Mouse (Mus musculus): ENCODE data around the gene Olfr1424. TPM values are rescaled to one million over a fixed set of nuclear protein-coding genes. Genes with fewer than 3 reads are reported as not detected.

Olfr1424 gene
- polyA plus RNA-seq, 1 experiment: not detected

DNA sequence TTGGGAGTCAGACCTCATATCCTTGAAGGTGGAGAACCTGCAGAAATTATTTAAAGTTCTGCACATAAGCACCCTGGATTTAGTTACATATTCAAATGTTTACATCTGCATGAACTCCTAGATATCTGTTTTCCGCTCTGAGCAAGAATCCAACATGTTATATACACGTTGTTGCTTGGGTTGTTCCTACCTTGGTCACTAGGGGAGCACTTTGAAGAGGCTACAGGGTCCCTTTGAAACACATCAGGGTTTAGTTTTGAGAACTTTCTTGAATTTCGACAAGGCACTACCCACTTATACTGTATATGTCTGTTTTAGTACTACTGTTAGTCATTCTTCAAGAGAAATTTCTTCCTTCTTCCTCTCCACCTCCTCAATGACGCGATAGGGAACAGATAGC, 19.3 kb downstream of the Olfr1424 start:
- Histone ChIP-seq H3K27me3 (ENCODE audit: control insufficient read depth, insufficient read depth, low read length, poor library complexity, severe bottlenecking) (no peaks in the 10 kb centered on the region), H3K36me3 (ENCODE audit: control insufficient read depth, insufficient read depth, low read length, poor library complexity, severe bottlenecking) (no peaks in the 10 kb centered on the region), H3K27ac (ENCODE audit: insufficient read depth, low read length) (no peak overlapping the region), H3K9ac (ENCODE audit: low read depth, poor library complexity, severe bottlenecking) (no peak overlapping the region), H3K9me3 (replicated peaks; ENCODE audit: control insufficient read depth, insufficient read depth, low read length, poor library complexity, severe bottlenecking) (no peaks in the 10 kb centered on the region), H3K4me1 (ENCODE audit: control insufficient read depth, insufficient read depth, low read length) (no peaks in the 10 kb centered on the region), H3K4me3 (ENCODE audit: low read depth, low read length) (no peak overlapping the region)
- TF ChIP-seq CTCF (IDR thresholded peaks at IDR 0.05; ENCODE audit: low read depth, low read length) (no peak), EP300 (IDR thresholded peaks at IDR 0.05; ENCODE audit: insufficient read depth, low read depth, low read length) (no peak), POLR2A (IDR thresholded peaks at IDR 0.05; ENCODE audit: insufficient read depth, low read length) (no peak)

DNA sequence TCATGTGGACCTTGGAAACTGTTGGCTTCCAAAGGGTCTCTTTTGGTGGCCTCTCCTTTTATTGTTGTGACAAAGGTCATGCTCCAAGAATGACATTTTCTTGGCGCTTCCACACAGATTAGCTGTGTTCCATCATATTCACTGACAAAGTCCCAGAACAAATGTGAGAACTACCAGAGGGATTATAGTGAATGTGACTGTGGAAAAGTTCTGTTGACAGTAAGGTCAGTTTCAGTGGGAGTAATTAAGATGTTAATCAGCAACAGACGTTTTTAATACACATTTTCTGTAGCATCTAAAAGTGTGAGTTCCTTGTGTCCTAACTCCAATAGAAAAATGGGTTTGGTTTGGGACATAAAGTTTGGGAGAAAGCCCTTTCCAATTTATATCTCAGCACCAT, 21.3 kb downstream of the Olfr1424 start, which contains the start of gene Olfr1423:
Gene Olfr1423 (minus strand): TSS at position 101 of the 400 bp plus-strand sequence.
- Histone ChIP-seq H3K9ac (ENCODE audit: low read depth, poor library complexity, severe bottlenecking) (no peak within 1 kb of the TSS), H3K36me3 (ENCODE audit: control insufficient read depth, insufficient read depth, low read length, poor library complexity, severe bottlenecking) (no peaks in the 10 kb centered on the region), H3K27me3 (ENCODE audit: control insufficient read depth, insufficient read depth, low read length, poor library complexity, severe bottlenecking) (no peaks in the 10 kb centered on the region), H3K27ac (ENCODE audit: insufficient read depth, low read length) (no peak within 1 kb of the TSS), H3K9me3 (replicated peaks; ENCODE audit: control insufficient read depth, insufficient read depth, low read length, poor library complexity, severe bottlenecking) (no peaks in the 10 kb centered on the region), H3K4me1 (ENCODE audit: control insufficient read depth, insufficient read depth, low read length) (no peaks in the 10 kb centered on the region), H3K4me3 (ENCODE audit: low read depth, low read length) (no peak within 1 kb of the TSS)
- TF ChIP-seq EP300 (IDR thresholded peaks at IDR 0.05; ENCODE audit: insufficient read depth, low read depth, low read length) (no peak), CTCF (IDR thresholded peaks at IDR 0.05; ENCODE audit: low read depth, low read length) (no peak), POLR2A (IDR thresholded peaks at IDR 0.05; ENCODE audit: insufficient read depth, low read length) (no peak)

DNA sequence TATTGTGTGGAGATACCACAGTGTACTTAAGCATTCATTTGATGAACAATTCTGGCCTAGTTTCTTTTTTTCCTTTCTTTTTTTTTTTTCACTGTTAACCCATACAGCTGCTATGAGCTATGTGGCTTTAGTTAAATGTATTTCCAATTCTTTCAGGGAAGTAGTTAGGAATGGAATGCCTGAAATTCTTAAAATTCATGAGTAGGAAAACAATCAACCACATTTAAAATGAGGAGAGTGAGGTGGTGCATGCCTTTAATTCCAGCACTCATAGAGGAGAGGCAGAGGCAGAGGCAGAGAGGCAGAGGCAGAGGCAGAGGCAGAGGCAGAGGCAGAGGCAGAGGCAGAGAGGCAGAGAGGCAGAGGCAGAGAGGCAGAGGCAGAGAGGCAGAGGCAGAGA, 24.8 kb downstream of the Olfr1424 start:
- H3K27me3 ChIP-seq (ENCODE audit: control insufficient read depth, insufficient read depth, low read length, poor library complexity, severe bottlenecking): no peaks in the 10 kb centered on the region
- H3K27ac ChIP-seq (ENCODE audit: insufficient read depth, low read length): no peak overlapping the region
- no peak overlapping the region for H3K4me3 ChIP-seq (ENCODE audit: low read depth, low read length)
- TF ChIP-seq EP300 (IDR thresholded peaks at IDR 0.05; ENCODE audit: insufficient read depth, low read depth, low read length) (no peak), CTCF (IDR thresholded peaks at IDR 0.05; ENCODE audit: low read depth, low read length) (no peak), POLR2A (IDR thresholded peaks at IDR 0.05; ENCODE audit: insufficient read depth, low read length) (no peak)
- H3K9me3 ChIP-seq (replicated peaks; ENCODE audit: control insufficient read depth, insufficient read depth, low read length, poor library complexity, severe bottlenecking): no peaks in the 10 kb centered on the region; the same call in 1 of the 2 replicates
- H3K4me1 ChIP-seq (ENCODE audit: control insufficient read depth, insufficient read depth, low read length): no peaks in the 10 kb centered on the region
- H3K36me3 ChIP-seq (ENCODE audit: control insufficient read depth, insufficient read depth, low read length, poor library complexity, severe bottlenecking): no peaks in the 10 kb centered on the region
- no peak overlapping the region for H3K9ac ChIP-seq (ENCODE audit: low read depth, poor library complexity, severe bottlenecking)

DNA sequence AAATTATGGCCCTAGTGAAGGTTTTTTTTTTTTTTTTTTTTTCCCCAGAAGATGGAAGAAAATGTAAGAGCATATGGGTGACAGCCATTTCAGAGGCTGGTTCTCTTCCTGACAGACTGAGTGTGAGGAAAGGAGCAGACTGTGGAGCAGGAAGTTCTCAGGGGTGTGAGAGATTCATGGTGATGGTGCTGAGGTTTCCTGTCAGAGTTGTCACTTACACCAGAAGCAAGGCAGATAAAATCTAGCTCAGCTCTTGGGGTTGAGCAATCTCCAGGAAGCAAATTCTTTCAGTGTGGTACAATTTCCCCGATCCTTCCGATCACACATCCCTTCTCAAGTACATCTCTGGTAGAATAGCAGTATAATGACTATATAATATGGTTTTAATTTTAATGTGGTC, 35.9 kb downstream of the Olfr1424 start:
- Histone ChIP-seq H3K9ac (ENCODE audit: low read depth, poor library complexity, severe bottlenecking) (no peak overlapping the region), H3K27ac (ENCODE audit: insufficient read depth, low read length) (no peak overlapping the region), H3K4me1 (ENCODE audit: control insufficient read depth, insufficient read depth, low read length) (no peaks in the 10 kb centered on the region), H3K4me3 (ENCODE audit: low read depth, low read length) (no peak overlapping the region), H3K27me3 (ENCODE audit: control insufficient read depth, insufficient read depth, low read length, poor library complexity, severe bottlenecking) (no peaks in the 10 kb centered on the region), H3K36me3 (ENCODE audit: control insufficient read depth, insufficient read depth, low read length, poor library complexity, severe bottlenecking) (no peaks in the 10 kb centered on the region), H3K9me3 (replicated peaks; ENCODE audit: control insufficient read depth, insufficient read depth, low read length, poor library complexity, severe bottlenecking) (no peaks in the 10 kb centered on the region)
- no peak for TF ChIP-seq POLR2A (IDR thresholded peaks at IDR 0.05; ENCODE audit: insufficient read depth, low read length)
- no peak for TF ChIP-seq EP300 (IDR thresholded peaks at IDR 0.05; ENCODE audit: insufficient read depth, low read depth, low read length)
- no peak for TF ChIP-seq CTCF (IDR thresholded peaks at IDR 0.05; ENCODE audit: low read depth, low read length)

DNA sequence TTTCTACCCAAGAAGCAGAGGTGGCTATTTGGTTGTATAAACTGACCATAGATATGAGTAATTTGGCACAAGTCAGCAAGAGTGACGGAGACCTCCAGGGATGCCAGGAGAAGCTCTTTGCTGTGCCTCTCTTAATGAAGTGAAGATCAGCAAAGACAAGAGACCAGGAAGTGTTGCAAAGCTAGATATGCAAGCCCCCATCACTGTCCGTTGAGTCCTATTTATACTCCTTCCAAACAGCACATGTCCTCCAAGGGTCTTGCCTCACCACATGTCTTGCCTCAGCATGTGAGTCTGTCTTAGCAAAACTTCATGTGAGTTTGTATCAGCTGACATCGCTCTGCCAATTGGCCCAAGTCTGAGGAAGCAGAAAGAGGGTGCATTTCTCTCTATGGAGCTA, 37.1 kb downstream of the Olfr1424 start:
- H3K9ac ChIP-seq (ENCODE audit: low read depth, poor library complexity, severe bottlenecking): no peak overlapping the region
- no peak overlapping the region for H3K4me3 ChIP-seq (ENCODE audit: low read depth, low read length)
- H3K27me3 ChIP-seq (ENCODE audit: control insufficient read depth, insufficient read depth, low read length, poor library complexity, severe bottlenecking): no peaks in the 10 kb centered on the region
- TF ChIP-seq EP300 (IDR thresholded peaks at IDR 0.05; ENCODE audit: insufficient read depth, low read depth, low read length): no peak
- TF ChIP-seq CTCF (IDR thresholded peaks at IDR 0.05; ENCODE audit: low read depth, low read length): no peak
- TF ChIP-seq POLR2A (IDR thresholded peaks at IDR 0.05; ENCODE audit: insufficient read depth, low read length): no peak
- no peak overlapping the region for H3K27ac ChIP-seq (ENCODE audit: insufficient read depth, low read length)
- H3K9me3 ChIP-seq (replicated peaks; ENCODE audit: control insufficient read depth, insufficient read depth, low read length, poor library complexity, severe bottlenecking): no peaks in the 10 kb centered on the region
- no peaks in the 10 kb centered on the region for H3K4me1 ChIP-seq (ENCODE audit: control insufficient read depth, insufficient read depth, low read length)
- no peaks in the 10 kb centered on the region for H3K36me3 ChIP-seq (ENCODE audit: control insufficient read depth, insufficient read depth, low read length, poor library complexity, severe bottlenecking)

GRCm38 (mm10) chr19:12024149-12024548, 38.3 kb downstream of the Olfr1424 start:
- Histone ChIP-seq H3K4me1 (ENCODE audit: control insufficient read depth, insufficient read depth, low read length) (no peaks in the 10 kb centered on the region), H3K9ac (ENCODE audit: low read depth, poor library complexity, severe bottlenecking) (no peak overlapping the region), H3K4me3 (ENCODE audit: low read depth, low read length) (no peak overlapping the region), H3K9me3 (replicated peaks; ENCODE audit: control insufficient read depth, insufficient read depth, low read length, poor library complexity, severe bottlenecking) (no peaks in the 10 kb centered on the region), H3K36me3 (ENCODE audit: control insufficient read depth, insufficient read depth, low read length, poor library complexity, severe bottlenecking) (no peaks in the 10 kb centered on the region), H3K27me3 (ENCODE audit: control insufficient read depth, insufficient read depth, low read length, poor library complexity, severe bottlenecking) (no peaks in the 10 kb centered on the region), H3K27ac (ENCODE audit: insufficient read depth, low read length) (no peak overlapping the region)
- TF ChIP-seq CTCF (IDR thresholded peaks at IDR 0.05; ENCODE audit: low read depth, low read length) (no peak), EP300 (IDR thresholded peaks at IDR 0.05; ENCODE audit: insufficient read depth, low read depth, low read length) (no peak), POLR2A (IDR thresholded peaks at IDR 0.05; ENCODE audit: insufficient read depth, low read length) (no peak)

Data from ES-Bruce4 (cell line).